Mouse (Mus musculus) 3T3-L1 (cell line): Measurements from ENCODE around the gene Insl6.

Source experiments
- DNase-seq: peaks from one replicate; pipeline ENCODE4 v3.0.0-alpha.2; 2015; ENCODE audit warnings: low read depth, low spot score

Insl6 gene

GRCm38 (mm10) chr19:29291532-29291931, 33.6 kb downstream of the Insl6 start:
- no peak for DNase-seq

DNA sequence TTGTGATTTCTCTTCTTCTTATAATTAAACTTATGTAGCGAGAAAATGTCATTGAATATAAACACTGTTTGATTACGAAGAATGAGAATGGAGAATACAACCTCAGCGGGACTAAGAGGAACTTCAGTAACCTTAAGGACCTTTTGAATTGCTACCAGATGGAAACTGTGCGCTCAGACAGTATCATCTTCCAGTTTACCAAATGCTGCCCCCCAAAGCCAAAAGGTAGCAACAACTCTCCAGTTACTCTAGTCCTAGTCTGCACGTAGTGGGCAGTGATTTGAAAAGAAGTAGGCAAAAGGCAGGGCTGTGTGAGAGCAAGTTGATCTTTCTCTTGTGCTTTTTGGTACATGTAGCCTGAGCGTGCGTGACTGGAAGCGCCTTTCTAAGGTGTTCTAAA, 37.3 kb downstream of the Insl6 start:
- DNase-seq, result no peak

DNA sequence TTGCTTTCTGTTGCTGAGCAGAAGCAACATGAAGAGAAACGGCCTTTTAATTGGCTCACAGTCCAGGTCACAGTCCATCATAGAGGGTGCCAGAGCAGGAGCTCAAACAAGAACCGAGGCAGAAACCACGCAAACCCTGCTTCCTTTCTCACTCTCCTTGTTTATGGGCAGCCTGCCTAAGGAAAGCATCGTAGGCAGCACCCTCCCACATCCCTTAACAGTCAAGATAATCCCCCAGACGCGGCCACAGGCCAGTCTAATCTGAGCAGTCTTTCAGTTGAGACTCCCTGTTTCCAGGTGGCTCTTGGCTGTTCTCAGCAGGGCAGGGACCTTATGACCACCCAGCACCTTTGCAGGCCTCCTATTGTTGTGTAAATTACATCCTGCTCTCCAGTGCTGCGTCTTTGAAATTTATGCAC, 39.7 kb downstream of the Insl6 start:
- DNase-seq, result no peak

GRCm38 (mm10) chr19:29278944-29279587, 46.1 kb downstream of the Insl6 start:
- no peak for DNase-seq

- no peak for DNase-seq
Measured at GRCm38 (mm10) chr19:29276414-29276813, 48.7 kb downstream of the Insl6 start.

- no peak for DNase-seq
Measured at GRCm38 (mm10) chr19:29272011-29272809, 52.9 kb downstream of the Insl6 start.
